Mouse (Mus musculus): ENCODE results near the gene Nhs. TPM values are rescaled to one million over a fixed set of nuclear protein-coding genes. Genes with fewer than 3 reads are reported as not detected.

Nhs gene
- total RNA-seq, 4 experiments from 2014 or later, result 1.8 to 3.7 (median 2.4) TPM

DNA sequence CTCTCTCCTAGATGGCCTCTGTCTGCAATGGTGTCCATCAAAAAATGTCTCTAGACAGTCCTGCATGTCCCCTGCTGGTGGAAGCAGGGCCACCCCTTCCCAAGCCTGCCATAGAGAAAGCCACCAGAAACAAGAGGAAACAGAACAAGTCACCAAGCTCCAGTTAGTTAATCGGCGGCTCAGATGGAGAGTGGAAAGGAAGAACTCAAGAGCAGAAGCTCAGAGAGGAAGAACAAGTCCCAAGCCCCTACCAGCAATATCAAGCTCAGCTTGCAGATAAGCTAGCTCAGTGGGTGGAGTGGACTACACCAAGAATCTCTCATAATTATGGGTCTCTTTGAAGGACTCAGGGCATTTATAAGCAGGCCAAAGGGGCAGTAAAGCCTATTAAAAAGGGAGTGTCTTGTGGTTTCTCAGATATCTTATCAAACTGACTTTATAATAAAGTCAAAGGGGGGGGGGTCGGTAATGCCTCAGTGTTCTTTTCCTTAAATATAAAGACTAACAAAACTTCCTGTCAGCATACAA, 139.4 kb downstream of the Nhs start:
- DNase-seq (ENCODE audit: low spot score in 2 of 2), result no peak

DNA sequence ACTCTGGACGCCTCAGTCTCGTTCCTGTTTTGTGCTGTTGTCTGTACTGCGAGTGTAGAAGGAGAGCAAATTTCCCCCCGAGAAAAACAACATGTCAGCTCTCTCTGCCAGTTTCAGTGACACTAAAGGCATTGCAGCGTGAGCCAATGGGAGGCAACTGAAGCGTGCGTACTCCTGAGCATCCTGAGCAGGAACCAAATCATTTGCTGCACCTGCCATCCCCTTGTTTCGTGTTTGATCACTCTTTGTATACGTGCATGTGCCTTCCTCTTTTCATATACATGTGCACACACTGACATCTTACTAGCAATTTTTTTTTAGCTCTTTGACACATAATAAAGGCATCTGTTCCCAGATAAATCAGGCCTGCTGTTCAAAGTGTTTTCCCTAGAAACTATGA, 142.1 kb downstream of the Nhs start:
- no peak for DNase-seq (ENCODE audit: low spot score in 2 of 2)

DNA sequence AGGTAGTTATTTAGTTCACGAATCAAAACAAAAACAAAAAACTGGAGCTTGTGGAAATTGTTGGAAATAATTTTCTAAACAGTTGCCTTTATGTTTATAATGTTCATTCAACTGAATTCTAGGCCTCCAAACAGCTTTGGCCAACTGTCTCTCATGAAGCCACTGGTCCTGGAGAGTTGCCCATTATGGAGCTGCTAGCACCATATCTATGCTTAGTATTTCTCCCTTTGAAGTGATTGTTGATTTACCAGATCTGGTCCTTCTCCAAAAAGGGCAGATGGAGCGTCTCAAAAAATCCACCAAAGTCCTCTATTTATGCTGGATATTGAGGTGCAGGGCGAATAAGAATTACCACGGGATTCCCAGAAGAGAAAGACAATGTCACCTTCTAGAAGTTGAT, 147.0 kb downstream of the Nhs start:
- no peak for DNase-seq (ENCODE audit: low spot score in 2 of 2)

DNA sequence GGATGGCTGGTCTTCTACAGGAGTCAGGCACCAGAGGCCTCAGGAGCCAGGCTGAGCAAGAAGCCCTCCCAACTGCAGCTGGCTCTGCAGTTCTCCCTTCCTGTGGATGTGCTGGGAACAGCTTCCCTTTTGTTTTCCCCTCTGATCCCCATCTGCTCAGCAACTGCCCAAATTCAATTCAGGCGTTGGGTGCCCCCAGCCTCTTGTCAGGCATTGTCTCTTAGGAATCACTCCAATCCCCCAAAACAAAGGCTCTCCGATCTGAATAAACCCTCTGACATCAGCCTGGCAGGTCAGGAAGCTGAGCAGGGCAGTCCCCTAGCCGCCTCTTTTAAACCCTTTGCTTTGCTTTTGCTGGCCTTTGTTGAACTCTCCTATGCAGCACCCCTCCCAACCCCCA, 149.7 kb downstream of the Nhs start:
- DNase-seq (ENCODE audit: low spot score in 2 of 2), result no peak

DNA sequence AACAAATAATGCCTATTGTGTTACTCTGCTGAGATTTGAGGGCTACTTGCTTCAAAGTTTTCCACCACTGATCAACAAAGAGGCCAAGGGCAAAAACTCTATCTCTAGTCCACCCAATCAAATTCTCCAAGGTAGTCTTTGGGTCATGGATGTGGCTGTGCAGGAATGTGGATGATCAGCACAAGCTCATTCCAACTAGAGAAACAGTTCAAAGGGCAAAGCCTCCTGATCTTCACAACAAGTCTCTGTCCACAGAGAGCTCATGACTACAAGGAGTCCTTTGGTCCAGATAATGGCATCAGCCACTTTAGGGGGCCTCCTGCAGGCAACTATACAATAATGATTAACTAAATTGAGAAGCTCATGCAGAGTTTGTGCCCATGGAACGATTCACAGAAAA, 155.7 kb downstream of the Nhs start:
- no peak for DNase-seq (ENCODE audit: low spot score in 2 of 2)

DNA sequence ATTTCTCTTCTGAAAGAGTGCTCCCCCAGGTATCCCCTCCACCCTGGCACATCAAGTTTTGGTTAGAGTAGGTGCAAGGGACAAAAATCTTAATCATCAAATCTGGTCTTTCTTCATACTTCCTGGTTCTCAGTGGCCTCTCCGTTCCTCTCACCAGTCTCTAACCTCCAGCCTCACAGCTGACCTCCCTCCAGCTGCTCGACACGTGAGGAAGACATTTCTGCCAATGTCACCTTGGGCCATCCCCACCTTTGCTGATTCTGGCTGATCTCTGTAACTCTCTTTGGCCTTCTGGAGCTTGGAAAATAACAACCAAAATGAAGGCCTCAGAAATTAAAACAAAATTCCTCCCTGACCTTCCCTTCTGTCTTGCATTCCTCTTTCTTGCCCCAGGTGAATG, 160.7 kb downstream of the Nhs start:
- no peak for DNase-seq (ENCODE audit: low spot score in 2 of 2)

DNA sequence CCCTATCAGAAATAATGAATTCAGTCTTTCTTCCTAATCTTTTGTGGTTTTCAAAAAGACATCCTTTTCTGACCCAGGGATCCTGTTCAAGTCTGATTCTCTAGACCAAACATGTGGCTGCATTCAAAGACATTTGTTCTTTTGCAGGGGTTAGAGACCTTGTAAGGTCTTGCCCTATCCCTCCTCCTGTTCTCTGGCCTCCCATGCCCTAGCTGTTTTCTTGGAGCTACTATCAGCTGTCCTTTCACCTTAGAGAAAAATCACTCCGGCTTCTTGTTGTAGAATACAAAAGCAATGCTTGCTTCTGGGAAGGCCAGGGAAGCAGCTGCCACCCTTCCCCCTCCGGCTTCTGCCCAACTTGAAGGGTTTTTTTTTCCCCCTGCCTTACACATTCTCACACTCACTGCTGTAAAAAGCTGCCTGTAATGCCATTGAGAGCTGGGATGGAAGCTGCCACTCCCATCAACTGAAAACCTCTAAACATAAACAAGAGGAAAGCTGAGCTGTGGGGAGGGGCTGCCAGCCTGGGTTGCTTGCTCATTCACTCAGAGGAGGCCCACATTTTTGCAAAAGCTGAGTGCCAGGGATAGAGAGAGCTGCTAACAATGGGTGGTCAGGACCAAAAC, 162.2 kb downstream of the Nhs start:
- no peak for DNase-seq (ENCODE audit: low spot score in 2 of 2)

DNA sequence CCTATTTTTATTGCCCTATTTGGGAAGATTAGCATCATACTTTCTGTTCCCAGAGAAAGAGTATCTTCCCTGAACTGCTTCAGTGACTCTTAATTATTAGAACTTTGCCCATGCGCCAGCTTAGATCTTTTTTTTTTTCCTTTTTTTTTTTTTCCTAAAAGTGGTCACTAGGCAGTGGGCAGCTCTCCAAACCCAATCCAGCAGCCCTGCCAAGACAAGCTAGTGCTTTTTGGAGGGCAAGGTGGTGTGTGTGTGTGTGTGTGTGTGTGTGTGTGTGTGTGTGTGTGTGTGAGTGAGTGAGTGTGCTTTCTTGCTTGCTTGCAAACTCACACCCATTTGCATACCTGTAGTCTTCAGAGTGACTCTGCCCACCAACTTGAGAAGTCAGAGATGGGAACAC, 169.4 kb downstream of the Nhs start:
- no peak for DNase-seq (ENCODE audit: low spot score in 2 of 2)

DNA sequence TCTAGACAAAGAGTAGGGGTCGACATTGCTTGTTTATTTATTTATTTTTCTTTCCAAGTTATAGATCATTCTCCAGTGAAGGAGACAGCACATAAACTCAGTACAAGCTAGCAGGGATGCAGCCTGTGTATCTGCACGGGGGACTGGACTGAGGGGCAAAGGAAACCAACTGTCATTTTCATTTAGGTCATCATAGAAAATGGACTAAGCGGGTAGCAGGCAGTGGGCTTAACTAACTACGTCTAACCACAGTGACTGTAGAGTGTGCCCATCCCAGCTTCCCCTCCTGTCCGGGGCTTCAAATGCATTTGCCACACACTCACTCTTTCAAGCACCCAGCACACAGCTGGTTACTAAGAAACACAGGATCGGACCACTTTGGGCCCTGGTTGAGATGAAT, 174.6 kb downstream of the Nhs start:
- DNase-seq (ENCODE audit: low spot score in 2 of 2), result no peak

DNA sequence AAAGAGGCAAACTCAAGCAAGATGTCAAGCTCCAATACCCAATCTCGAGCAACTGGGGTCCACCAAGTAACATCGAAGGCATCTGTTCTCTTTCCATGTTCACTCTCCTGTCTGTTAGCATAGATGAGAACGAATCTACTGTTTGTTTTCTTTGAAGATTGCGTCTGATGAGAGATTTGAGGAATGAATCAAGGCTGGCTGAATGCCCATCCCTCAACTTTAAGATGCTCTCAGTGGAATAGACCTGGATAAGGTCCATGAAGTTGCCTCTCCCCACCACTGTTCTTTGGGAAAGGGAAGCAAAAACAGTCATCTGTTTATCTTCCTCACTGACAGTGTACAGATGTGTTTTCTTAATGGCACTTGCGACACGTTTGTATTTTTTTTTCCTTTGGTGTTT, 178.1 kb downstream of the Nhs start:
- DNase-seq (ENCODE audit: low spot score in 2 of 2), result no peak

DNA sequence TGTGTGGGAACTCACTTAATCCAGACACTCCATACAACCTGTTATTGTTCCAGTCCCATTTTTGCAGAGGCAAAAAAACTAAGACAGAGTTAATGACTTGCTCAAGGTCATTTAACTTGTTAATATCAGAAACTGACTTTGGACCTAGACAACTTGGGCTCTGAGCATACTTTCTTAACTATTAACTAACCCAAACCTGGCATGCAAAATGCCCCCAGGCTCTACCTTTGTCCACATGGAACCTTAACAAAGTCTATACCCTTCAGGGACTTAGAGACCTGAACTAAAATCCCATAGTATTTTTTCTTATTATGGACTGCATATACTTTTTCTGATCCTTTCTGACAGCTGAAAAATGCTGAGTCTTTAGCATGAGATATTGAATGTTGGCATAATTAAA, 179.6 kb downstream of the Nhs start:
- no peak for DNase-seq (ENCODE audit: low spot score in 2 of 2)

DNA sequence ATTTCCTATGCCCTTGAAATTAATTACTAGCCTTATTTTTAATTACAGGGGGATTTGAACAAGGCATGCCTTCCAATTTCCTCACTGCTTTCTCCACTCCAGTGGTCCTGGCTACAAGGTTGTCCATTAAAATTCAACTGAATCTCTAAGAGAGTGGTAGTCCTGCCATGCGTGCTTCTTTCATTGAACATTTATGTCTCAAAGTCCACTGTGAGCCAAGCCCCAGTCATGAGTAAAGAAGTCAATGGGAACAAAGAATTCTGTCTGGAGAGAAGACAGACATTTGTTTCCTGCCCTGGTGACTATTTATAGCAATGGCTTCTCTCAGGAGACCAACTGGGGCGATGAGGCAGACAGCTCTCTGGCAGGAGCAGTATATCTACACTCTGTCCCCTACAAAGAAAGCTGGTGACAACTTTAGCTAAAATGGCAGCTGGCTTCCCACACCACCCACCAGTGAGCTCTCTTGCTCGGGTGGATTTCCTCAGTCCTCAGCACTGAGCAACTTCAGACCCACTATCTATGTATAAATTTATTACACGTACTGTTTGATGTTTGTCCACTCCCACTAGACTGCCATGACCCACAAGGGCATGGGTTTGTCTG, 182.2 kb downstream of the Nhs start:
- no peak for DNase-seq (ENCODE audit: low spot score in 2 of 2)

DNA sequence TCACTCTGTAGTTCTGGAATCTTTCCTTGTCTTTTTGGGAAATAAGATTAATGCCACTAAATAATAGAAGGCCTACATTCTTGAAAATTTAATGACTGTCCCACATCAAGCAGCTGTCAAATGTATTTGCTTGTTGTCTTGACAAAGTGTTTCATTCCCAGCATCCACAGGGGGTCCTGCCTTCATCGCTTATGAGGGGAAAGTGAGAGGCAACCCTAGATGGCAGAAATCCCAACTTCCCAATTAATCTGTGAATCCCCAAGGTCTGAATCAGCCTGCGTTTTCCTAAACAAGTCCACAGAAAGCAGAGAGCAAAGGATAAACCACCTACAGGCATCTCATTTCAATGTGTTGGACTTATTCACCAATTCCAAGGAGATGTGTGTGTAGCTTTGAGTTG, 183.2 kb downstream of the Nhs start:
- DNase-seq (ENCODE audit: low spot score in 2 of 2), result no peak

DNA sequence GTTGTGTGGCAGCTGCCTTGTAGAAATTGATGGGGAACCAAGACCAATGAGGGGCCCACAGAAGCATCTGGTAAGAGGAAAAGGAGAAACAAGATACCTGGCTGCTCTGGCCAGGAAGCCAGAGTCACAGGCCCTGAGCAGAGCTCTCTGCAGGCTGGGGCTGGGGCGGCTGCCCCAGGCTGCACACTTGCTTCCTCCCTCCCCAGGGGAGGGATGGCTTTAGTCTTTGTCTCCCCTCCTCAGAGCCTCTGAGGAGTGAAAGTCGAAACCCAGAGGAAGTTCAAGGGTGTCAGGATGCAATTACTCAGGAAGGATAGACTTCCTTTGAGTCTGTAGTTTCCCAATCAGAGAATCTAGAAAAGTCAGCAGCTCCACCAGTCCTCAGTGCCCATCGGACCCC, 186.0 kb downstream of the Nhs start:
- no peak for DNase-seq (ENCODE audit: low spot score in 2 of 2)

DNA sequence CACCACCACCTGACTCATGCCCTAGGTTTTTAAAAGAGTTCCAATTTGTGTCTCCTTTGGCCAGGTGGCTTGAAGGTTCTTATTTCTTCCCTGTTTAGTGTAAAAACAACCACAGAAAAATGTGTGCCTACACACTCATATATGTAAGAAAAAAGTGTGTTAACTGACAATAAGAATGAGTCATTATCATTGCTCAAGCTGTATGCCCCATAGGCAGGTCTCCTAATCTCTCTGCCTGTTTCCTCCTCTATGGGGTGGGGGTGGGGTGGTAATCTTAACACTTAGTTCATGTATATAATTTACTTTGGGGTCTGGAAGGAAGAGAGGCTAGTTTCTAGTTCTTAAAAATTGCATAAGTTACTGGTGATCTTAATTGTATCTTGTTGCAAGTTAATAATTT, 186.8 kb downstream of the Nhs start:
- DNase-seq (ENCODE audit: low spot score in 2 of 2), result no peak

DNA sequence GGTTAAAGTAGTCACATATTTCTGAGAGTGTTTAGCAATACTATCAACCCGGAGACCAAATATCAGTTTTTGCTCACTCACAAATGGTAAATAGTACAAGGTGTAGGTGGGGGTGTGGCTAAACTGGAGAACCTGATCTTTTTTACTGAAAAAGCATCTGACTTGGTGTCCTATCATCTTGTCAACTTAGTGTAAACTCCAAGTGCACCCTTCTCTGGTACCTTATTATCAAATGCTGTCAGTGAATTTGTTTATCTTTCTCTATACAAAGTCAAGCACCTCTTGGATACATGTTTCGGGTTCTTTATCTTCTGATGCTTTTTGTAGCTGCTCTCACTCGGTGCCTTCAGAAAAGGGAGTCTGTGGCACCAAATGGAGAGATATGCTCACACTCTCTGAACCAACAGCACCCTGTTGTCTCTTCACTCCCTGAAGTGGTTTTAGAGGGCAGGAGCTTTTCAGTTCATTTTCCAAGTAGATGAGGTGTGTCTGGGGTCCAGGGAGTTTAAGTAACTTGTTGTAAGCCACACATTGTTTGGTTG, 187.5 kb downstream of the Nhs start:
- no peak for DNase-seq (ENCODE audit: low spot score in 2 of 2)

DNA sequence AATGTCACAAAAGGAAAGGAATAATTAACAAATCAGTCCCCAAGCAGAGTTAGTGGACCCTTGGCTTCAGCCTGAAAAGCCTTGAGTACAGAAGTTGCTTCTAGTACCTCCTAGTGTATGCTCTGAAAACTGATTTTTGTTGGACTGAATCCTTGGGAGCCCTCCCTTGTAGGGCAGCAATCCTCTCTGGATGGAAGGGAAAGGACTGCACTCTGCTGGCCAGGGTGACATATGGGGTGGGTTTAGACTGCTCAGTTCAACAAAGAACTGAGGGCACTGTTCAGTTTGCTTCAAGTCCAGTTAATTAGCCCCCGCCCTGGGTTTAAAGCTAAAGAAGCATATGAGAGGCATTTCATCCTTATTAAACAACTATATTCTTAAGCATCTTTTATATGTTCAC, 188.4 kb downstream of the Nhs start:
- DNase-seq (ENCODE audit: low spot score in 2 of 2), result no peak

DNA sequence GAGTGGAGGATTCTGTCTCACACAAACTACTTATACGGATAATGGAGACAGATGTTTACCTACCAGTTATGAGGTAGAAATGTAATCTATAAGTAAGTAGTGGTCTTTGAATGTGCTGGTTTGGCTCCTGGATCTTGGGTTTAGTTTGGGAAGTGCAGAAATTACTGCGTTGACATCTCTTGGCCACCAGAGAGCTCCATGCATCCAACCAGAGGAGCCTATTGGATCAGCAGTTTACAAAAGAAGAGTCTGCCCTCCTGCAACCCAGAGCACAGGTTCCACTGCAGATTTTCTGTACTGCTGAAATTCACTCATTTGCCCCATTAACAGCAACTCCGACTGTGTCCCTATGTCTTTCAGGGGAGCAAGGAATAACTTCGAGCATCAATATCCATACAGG, 191.8 kb downstream of the Nhs start:
- no peak for DNase-seq (ENCODE audit: low spot score in 2 of 2)

DNA sequence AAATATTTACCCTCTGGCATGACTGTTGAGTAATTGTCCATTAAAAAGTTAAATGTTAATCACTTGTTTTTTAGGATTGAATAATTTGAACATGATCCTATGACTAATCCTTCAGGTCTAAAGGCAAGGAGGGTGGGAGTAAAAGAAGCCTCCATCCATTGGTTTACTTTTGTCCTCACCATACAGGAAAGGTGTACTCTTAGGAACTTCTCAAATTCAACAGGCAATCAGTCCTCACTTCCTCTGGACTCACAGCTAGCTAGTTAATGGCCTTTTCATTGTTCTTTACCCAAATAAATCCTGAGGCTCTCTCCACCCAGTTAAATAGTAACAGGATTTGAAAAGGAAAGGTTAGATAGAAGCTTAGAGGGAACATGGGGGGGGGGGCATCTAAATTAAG, 196.2 kb downstream of the Nhs start:
- DNase-seq (ENCODE audit: low spot score in 2 of 2), result no peak

DNA sequence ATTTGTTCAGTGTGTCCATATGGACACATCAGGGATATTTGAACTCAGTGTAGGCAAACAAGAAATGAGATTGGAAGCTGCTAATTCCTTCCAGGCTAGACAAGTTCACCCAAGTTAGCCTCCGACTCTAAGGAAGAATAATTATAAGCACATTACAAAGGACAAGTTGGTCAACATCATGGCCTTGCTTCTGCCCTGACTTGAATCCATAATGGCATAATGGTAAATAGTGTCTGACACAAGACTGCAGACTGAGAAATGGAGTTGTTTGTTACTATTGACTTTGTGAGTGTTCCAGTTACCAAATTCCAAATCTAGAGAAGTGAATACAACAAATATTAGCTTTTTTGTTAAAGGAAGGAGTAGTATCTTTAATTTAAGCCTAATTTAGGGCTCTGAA, 196.7 kb downstream of the Nhs start:
- no peak for DNase-seq (ENCODE audit: low spot score in 2 of 2)

DNA sequence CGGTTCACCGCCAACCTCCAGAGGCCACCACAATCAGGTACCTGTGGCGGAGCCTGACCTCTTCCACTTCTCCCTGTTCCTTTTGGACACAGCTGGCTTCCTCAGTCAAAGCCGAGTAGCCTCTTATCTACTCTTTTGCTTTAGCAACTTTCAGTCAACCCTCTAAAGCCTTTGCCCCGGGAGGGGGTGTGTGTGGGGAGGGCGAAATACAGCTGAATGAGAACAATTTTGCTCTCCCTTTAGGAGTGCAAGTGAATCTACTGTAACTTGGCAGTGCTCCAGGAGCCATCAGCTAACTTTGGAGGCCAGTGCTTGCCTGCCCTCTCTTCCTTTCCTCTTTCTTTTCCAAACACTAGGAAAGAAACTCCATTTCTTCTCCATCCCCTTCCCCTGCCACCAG, 197.8 kb downstream of the Nhs start:
- no peak for DNase-seq (ENCODE audit: low spot score in 2 of 2)

DNA sequence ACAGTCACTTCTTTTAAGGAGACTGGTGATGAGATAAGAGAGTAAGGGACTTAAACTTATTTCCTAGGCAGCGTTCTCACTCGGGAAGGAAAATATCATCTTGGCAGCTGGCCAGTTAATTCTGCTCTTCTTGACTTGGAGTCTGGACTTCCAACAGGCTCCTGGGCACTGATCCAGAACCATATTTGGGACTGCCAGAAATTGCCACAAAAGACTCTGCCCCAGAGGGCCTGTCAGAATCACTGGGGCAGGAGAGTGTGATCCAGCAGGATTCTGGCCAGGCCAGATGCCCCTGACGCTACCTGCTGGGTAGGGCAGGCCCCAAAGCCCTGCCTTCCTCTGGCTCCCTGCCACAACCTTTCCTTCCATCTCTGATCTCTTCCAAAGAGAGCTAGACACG, 198.4 kb downstream of the Nhs start:
- no peak for DNase-seq (ENCODE audit: low spot score in 2 of 2)

DNA sequence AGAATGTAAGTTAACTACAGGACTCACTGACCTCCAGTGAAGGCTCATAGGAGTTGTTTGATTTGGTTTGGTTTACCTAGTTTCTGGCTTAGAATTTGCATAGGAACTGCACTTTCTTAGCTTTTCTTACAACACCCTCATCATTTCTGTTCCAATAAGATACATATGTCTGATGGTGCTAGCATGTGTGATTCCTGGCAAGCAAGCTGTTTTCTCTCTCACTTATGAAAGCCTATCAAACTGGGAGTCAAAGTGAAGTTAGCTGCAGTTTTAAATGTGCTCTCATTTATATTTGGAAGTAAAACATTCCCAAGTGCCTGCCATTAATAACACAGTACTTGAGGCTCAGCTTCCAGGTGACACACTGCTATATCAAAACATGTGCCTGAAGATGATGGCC, 207.2 kb downstream of the Nhs start:
- DNase-seq (ENCODE audit: low spot score in 2 of 2), result no peak
